Mouse (Mus musculus): ENCODE results near the gene Ttc32. TPM values are rescaled to one million over a fixed set of nuclear protein-coding genes. Genes with fewer than 3 reads are reported as not detected.

The Ttc32 gene
- polyA plus RNA-seq (2015; fragmentation: Nextera tagmentation; extraction: Ambion mirVana) = 19.5 and 19.6 TPM in 2 replicates

DNA sequence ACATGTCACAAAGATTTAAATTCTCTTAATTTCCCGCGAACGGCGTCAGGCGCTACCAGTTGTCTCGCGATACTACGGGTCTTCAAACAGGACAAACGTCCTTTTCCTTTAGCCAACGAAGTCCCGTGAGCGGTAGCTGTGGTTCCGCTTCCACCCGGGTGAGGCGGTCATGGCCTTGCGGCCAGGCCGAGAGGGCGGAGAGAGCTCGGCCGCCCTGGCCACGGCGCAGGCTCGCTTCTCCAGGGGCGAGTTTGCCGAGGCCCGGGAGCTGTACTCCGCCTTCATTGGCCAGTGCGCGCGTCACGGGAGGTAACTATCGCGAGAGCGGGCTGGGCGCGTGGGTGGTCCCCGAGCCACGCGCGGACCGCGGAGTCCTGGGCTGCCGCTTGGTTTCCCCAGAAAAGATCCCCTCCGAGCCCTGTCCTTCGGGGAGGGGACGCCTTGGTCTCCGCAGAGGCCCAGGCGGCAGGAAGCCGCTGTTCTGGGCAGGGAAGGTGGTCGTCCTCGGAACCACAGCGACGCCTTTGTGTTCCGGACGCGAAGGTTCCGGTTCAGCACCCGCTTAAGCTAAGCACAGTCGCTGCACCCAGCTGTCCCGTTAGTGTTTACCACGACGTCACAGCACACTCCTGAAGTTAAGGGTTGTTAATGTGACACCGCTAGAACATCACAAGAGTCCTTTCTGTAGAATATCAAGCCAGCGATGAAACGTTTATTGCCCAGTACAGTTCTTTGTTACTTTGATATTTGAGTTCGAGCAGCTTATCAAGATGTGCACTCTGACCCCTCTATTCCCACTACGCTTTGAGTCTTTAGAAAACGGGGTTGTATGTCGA is at the start of gene Ttc32:
Ttc32 (plus strand) TSS at position 110 of the 836 bp plus-strand sequence.
- Histone ChIP-seq H3K36me3 (ENCODE audit: control insufficient read depth, insufficient read depth, low read length) (no peaks in the 10 kb centered on the region), H3K9me3 (ENCODE audit: control insufficient read depth, low read length) (no peaks in the 10 kb centered on the region), H3K27ac (replicated peaks) (peak within 1 kb of the TSS; percentile 98), H3K4me2 (replicated peaks; ENCODE audit: low read depth) (peak within 1 kb of the TSS; percentile 69), H3K9ac (ENCODE audit: low read length) (peak within 1 kb of the TSS; percentile 86), H3K4me1 (replicated peaks; ENCODE audit: control insufficient read depth, insufficient read depth) (no peaks in the 10 kb centered on the region), H3K27me3 (ENCODE audit: control insufficient read depth, insufficient read depth, low read length) (no peaks in the 10 kb centered on the region), H3K4me3 (ENCODE audit: low read depth, low read length) (peak within 1 kb of the TSS; percentile 58)
- peak; percentile 96 for ATAC-seq (ENCODE audit: low FRiP score, low TSS enrichment)
- TF ChIP-seq EP300 (optimal IDR thresholded peaks at IDR 0.05) (peak; percentile 99), CTCF (IDR thresholded peaks at IDR 0.05; ENCODE audit: low read depth) (peak; percentile 34)
- DNase-seq (ENCODE audit: low spot score) = peak; percentile 94
- under 1% methylated on average over 69 of the region's 69 CpGs for whole genome bisulfite sequencing

- no peak overlapping the region for H3K4me2 ChIP-seq (replicated peaks; ENCODE audit: low read depth)
- WGBS = 66% methylated on average over 8 of the region's 8 CpGs
- no peak overlapping the region for H3K4me3 ChIP-seq (ENCODE audit: low read depth, low read length)
- no peaks in the 10 kb centered on the region for H3K4me1 ChIP-seq (replicated peaks; ENCODE audit: control insufficient read depth, insufficient read depth)
- H3K36me3 ChIP-seq (ENCODE audit: control insufficient read depth, insufficient read depth, low read length) = 0 out of 2 replicates have a peak, but pooled peaks cover 4% of the 10 kb centered on the region
- no peak overlapping the region for H3K9ac ChIP-seq (ENCODE audit: low read length)
- no peak for DNase-seq (ENCODE audit: low spot score)
- H3K9me3 ChIP-seq (ENCODE audit: control insufficient read depth, low read length) = no peaks in the 10 kb centered on the region
- TF ChIP-seq EP300 (optimal IDR thresholded peaks at IDR 0.05) (no peak), CTCF (IDR thresholded peaks at IDR 0.05; ENCODE audit: low read depth) (no peak)
- H3K27ac ChIP-seq (replicated peaks) = no peak overlapping the region
- ATAC-seq (ENCODE audit: low FRiP score, low TSS enrichment) = no peak
- no peaks in the 10 kb centered on the region for H3K27me3 ChIP-seq (ENCODE audit: control insufficient read depth, insufficient read depth, low read length)
Measured at GRCm38 (mm10) chr12:8993231-8993630, 36.6 kb upstream of the Ttc32 start.

DNA sequence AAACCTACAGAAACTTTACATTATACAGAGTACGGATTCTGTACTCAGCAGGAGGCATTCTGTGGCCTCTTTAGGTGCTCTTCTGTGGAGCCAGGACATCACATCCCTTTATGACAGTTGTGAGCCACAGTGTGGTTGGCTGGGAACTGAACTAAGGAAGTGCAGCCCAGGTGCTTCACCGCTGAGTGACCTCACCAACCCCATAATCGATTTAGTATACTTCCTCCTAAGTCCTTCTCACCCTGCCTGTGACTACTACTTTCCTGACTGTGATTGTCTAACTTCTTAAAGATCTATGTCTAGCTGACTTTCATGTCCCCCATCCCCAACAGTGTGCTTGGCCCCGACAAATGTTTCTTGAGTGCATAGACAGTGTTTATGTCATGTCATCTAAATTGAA is 31.5 kb upstream of the Ttc32 start:
- ATAC-seq (ENCODE audit: low FRiP score, low TSS enrichment) = no peak
- no peak overlapping the region for H3K27ac ChIP-seq (replicated peaks)
- no peak for TF ChIP-seq CTCF (IDR thresholded peaks at IDR 0.05; ENCODE audit: low read depth)
- no peak for TF ChIP-seq EP300 (optimal IDR thresholded peaks at IDR 0.05)
- H3K36me3 ChIP-seq (ENCODE audit: control insufficient read depth, insufficient read depth, low read length) = 0 out of 2 replicates have a peak, but pooled peaks cover 4% of the 10 kb centered on the region
- no peak overlapping the region for H3K4me3 ChIP-seq (ENCODE audit: low read depth, low read length)
- H3K27me3 ChIP-seq (ENCODE audit: control insufficient read depth, insufficient read depth, low read length) = no peaks in the 10 kb centered on the region
- H3K9ac ChIP-seq (ENCODE audit: low read length) = no peak overlapping the region
- H3K9me3 ChIP-seq (ENCODE audit: control insufficient read depth, low read length) = no peaks in the 10 kb centered on the region
- WGBS = 86% methylated on average over 4 of the region's 4 CpGs
- no peak overlapping the region for H3K4me2 ChIP-seq (replicated peaks; ENCODE audit: low read depth)
- H3K4me1 ChIP-seq (replicated peaks; ENCODE audit: control insufficient read depth, insufficient read depth) = no peaks in the 10 kb centered on the region
- DNase-seq (ENCODE audit: low spot score) = no peak

DNA sequence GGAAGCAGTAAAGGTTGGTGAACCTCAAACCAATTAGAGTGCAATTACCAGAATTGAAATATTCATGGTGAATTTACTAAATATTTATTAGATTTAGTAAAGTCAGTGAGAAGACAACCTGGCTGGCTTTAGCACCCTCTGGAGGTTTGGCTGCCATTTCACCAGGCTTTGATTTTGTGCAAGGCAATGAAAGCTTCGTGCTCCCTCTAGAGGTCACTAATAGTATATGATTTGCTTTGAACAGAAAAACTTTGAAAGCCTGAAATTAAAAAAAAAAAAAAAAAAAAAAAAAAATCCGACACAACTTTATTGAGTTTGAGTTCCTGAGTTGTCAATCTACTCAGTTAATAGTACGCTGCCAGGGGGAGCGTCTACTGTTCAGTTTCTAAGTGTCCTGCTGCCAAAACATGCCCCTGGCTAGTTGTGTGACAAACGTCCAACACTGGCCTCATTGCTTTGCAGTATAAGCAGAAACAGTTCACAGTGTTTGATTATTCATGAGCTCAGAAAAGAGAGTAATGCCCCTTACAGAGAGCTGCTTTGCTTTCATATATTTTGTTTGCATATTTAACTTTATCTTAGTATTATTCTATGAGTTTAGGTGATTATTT is 27.7 kb upstream of the Ttc32 start:
- TF ChIP-seq CTCF (IDR thresholded peaks at IDR 0.05; ENCODE audit: low read depth) = peak; percentile 91
- TF ChIP-seq EP300 (optimal IDR thresholded peaks at IDR 0.05) = no peak
- Histone ChIP-seq H3K4me2 (replicated peaks; ENCODE audit: low read depth) (no peak overlapping the region), H3K27ac (replicated peaks) (no peak overlapping the region), H3K4me3 (ENCODE audit: low read depth, low read length) (no peak overlapping the region), H3K9me3 (ENCODE audit: control insufficient read depth, low read length) (no peaks in the 10 kb centered on the region), H3K36me3 (ENCODE audit: control insufficient read depth, insufficient read depth, low read length) (no peaks in the 10 kb centered on the region), H3K9ac (ENCODE audit: low read length) (no peak overlapping the region), H3K27me3 (ENCODE audit: control insufficient read depth, insufficient read depth, low read length) (no peaks in the 10 kb centered on the region), H3K4me1 (replicated peaks; ENCODE audit: control insufficient read depth, insufficient read depth) (no peaks in the 10 kb centered on the region)
- DNase-seq (ENCODE audit: low spot score) = peak; percentile 68
- no peak for ATAC-seq (ENCODE audit: low FRiP score, low TSS enrichment)
- 19% methylated on average over 5 of the region's 5 CpGs for WGBS

DNA sequence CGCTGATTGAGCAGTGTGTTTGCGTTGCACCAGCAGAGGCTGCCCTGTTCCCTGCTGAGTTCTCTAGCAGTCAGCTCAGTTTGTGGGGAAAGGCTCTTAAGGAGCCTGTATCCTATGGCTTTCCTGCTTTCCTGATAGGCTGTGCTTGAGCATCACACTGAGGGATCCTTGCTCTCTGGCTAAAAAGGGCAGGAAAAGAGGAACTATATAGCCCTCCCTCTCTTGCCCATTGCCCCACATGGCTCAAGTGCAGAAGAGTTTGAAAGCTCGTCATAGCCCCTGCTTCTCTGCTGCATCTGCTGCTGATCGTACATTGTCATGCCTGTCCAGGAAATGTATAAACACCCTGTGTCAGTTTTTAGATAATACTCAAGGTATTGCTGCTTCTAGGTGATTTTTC is 22.7 kb upstream of the Ttc32 start:
- H3K9ac ChIP-seq (ENCODE audit: low read length) = no peak overlapping the region
- no peak overlapping the region for H3K4me3 ChIP-seq (ENCODE audit: low read depth, low read length)
- no peaks in the 10 kb centered on the region for H3K4me1 ChIP-seq (replicated peaks; ENCODE audit: control insufficient read depth, insufficient read depth)
- DNase-seq (ENCODE audit: low spot score) (no peak), ATAC-seq (ENCODE audit: low FRiP score, low TSS enrichment) (no peak)
- 71% methylated on average over 4 of the region's 4 CpGs for WGBS
- H3K9me3 ChIP-seq (ENCODE audit: control insufficient read depth, low read length) = no peaks in the 10 kb centered on the region
- no peak overlapping the region for H3K27ac ChIP-seq (replicated peaks)
- no peaks in the 10 kb centered on the region for H3K36me3 ChIP-seq (ENCODE audit: control insufficient read depth, insufficient read depth, low read length)
- TF ChIP-seq CTCF (IDR thresholded peaks at IDR 0.05; ENCODE audit: low read depth) = no peak
- TF ChIP-seq EP300 (optimal IDR thresholded peaks at IDR 0.05) = no peak
- no peaks in the 10 kb centered on the region for H3K27me3 ChIP-seq (ENCODE audit: control insufficient read depth, insufficient read depth, low read length)
- H3K4me2 ChIP-seq (replicated peaks; ENCODE audit: low read depth) = no peak overlapping the region

DNA sequence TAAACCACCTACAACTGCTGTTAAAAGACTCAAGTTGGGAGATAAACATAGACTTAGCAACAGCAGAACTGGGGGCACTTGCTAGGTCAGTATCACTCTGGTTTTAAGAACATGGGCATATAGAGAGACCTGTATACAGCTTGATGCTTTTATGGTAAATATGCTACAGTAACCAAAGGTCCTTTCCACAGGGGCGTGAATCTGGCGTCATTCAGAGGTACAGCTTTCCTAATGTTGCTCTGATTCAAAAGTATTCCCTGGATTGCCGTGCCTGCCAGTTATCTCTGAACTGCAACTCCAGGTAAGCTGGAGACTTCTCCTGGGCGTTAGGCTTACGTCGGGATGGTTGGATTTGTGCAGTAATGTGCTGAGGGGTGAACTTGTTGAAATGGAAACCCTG is 22.0 kb upstream of the Ttc32 start:
- Histone ChIP-seq H3K9ac (ENCODE audit: low read length) (no peak overlapping the region), H3K27me3 (ENCODE audit: control insufficient read depth, insufficient read depth, low read length) (no peaks in the 10 kb centered on the region), H3K4me2 (replicated peaks; ENCODE audit: low read depth) (no peak overlapping the region), H3K4me1 (replicated peaks; ENCODE audit: control insufficient read depth, insufficient read depth) (no peaks in the 10 kb centered on the region), H3K4me3 (ENCODE audit: low read depth, low read length) (no peak overlapping the region), H3K9me3 (ENCODE audit: control insufficient read depth, low read length) (no peaks in the 10 kb centered on the region), H3K36me3 (ENCODE audit: control insufficient read depth, insufficient read depth, low read length) (no peaks in the 10 kb centered on the region), H3K27ac (replicated peaks) (no peak overlapping the region)
- no peak for TF ChIP-seq CTCF (IDR thresholded peaks at IDR 0.05; ENCODE audit: low read depth)
- TF ChIP-seq EP300 (optimal IDR thresholded peaks at IDR 0.05) = no peak
- 91% methylated on average over 6 of the region's 6 CpGs for WGBS
- DNase-seq (ENCODE audit: low spot score) = no peak
- no peak for ATAC-seq (ENCODE audit: low FRiP score, low TSS enrichment)

Data from stomach, postnatal 0 days (tissue).